Mouse (Mus musculus) activated CD4-positive, CD25-positive, alpha-beta regulatory T cell, adult 4 months (primary cell): ENCODE results near the gene Cdh22. TPM values are rescaled to one million over a fixed set of nuclear protein-coding genes. Genes with fewer than 3 reads are reported as not detected.

ENCODE experiments used
- ATAC-seq: one replicate; pipeline ENCODE4 v1.8.0; 2017
- polyA plus RNA-seq, 2 experiments: library from polyadenylated mRNA; unstranded; fragments of 100-300 nt; shearing (Covaris generic); gene quantifications; one replicate each; pipeline ENCODE4 v1.2.1; 2017

Cdh22 gene
- polyA plus RNA-seq, 2 experiments from 2014 or later, result not detected

GRCm38 (mm10) chr2:165078605-165079004 is 156.0 kb downstream of the Cdh22 start:
- ATAC-seq, result no peak

- ATAC-seq, result no peak
Observed at GRCm38 (mm10) chr2:165078045-165078444, 156.6 kb downstream of the Cdh22 start.

- ATAC-seq, result no peak
Observed at GRCm38 (mm10) chr2:165077055-165077454, 157.6 kb downstream of the Cdh22 start.

GRCm38 (mm10) chr2:165074937-165075336 is 159.7 kb downstream of the Cdh22 start:
- ATAC-seq, result peak; percentile 32

- no peak for ATAC-seq
Observed at GRCm38 (mm10) chr2:165074081-165074884, 160.4 kb downstream of the Cdh22 start.

GRCm38 (mm10) chr2:165073381-165073781 is 161.3 kb downstream of the Cdh22 start:
- no peak for ATAC-seq

- ATAC-seq, result no peak
Observed at GRCm38 (mm10) chr2:165070096-165070816, 164.4 kb downstream of the Cdh22 start.

GRCm38 (mm10) chr2:165068806-165069205 is 165.8 kb downstream of the Cdh22 start:
- no peak for ATAC-seq

- ATAC-seq, result no peak
Observed at GRCm38 (mm10) chr2:165064489-165064888, 170.2 kb downstream of the Cdh22 start.

- no peak for ATAC-seq
Observed at GRCm38 (mm10) chr2:165061638-165062433, 172.8 kb downstream of the Cdh22 start.

Other genes with a start within 250 kb of the Cdh22 start
- 10 to 100 TPM; 21.6 to 34.8 TPM for gene Ncoa5, start 200.0 kb downstream of the Cdh22 start, polyA plus RNA-seq
- gene Cd40, start 179.2 kb downstream of the Cdh22 start, polyA plus RNA-seq, result 1 to 10 TPM; 1.2 to 1.7 TPM
- not detected for gene 1700025C18Rik, start 144.1 kb downstream of the Cdh22 start, polyA plus RNA-seq
- gene Slc35c2, start 53.0 kb upstream of the Cdh22 start, polyA plus RNA-seq, result 10 to 100 TPM; 31.1 to 45.6 TPM
- 10 to 100 TPM; 30.4 to 35.4 TPM for gene Elmo2, start 91.6 kb upstream of the Cdh22 start, polyA plus RNA-seq
- gene Zfp663, start 133.9 kb upstream of the Cdh22 start, polyA plus RNA-seq, result not detected
- gene Zfp334, start 153.4 kb upstream of the Cdh22 start, polyA plus RNA-seq, result under 1 TPM in 1 of 2 experiments, not detected in 1; 0.08 TPM
- not detected for gene Ocstamp, start 165.6 kb upstream of the Cdh22 start, polyA plus RNA-seq
- gene Slc13a3, start 238.4 kb upstream of the Cdh22 start, polyA plus RNA-seq, result not detected